8 mouse cellular contexts compared by ENCODE assay signal in the genomic region with DNA sequence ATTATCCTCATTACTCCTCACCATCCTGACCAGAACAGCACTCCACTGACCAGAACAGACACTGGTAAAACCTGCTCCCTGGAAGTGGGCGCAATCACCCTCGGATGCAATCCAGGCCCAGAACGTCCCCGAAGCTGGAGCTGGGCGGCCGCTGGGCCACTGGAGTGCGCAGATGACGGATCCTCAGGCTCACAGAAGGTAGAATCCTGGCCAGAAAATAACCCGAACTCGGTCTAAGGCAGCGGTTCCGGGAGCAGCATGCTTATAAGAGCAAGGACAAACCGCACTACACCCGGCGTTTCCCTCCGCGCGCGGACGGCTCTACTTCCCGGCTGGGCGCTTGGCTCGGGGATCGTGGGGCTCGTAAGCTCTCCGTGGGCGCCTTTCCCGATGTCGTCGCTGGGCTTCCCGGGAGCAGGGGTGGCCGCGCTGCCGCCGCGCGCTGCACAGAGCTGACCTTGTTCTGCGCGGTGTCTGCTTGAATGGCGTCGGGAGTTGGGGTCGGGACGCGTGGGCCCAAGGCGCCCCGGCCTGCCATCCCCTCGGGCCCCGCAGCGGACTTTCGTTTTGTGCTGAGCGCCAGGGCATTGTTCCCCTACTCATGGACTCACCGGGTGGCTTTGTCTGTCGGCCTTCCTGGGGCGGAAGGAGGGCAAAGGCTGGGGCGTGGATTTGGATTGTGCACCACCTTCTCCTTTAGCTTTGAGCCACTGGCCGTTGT.
DNase-seq lines count a peak whose midpoint lies in the region; ATAC-seq and TF ChIP-seq lines count a peak whose summit lies in the region.

No protein-coding gene starts in this region.

- no peaks in the 10 kb centered on the region for H3K9me3 ChIP-seq in heart, embryonic 11.5 days (replicated peaks; ENCODE audit: control insufficient read depth, low read length)
- peaks cover 5% of the 10 kb centered on the region for H3K9me3 ChIP-seq in kidney, embryonic 16.5 days (ENCODE audit: low read length)

- TF ChIP-seq CTCF in bone marrow macrophage, adult 2 months (IDR thresholded peaks at IDR 0.05; ENCODE audit: low read depth, low read length) = no peak

- H3K9ac ChIP-seq in heart, embryonic 11.5 days (ENCODE audit: low read depth, low read length) = peak overlapping the region; percentile 96
- H3K9ac ChIP-seq in kidney, embryonic 16.5 days (replicated peaks; ENCODE audit: low read length) = peak overlapping the region; percentile 98

- peak; percentile 78 for ATAC-seq in erythroblast, adult 5-6 weeks (replicated peaks; ENCODE audit: low FRiP score, poor library complexity, severe bottlenecking)
- peak; percentile 76 for ATAC-seq in heart, embryonic 11.5 days (replicated peaks; ENCODE audit: insufficient number of reproducible peaks, low FRiP score, low TSS enrichment)
- peak; percentile 90 for ATAC-seq in kidney, embryonic 16.5 days (ENCODE audit: low FRiP score, low TSS enrichment)

- H3K4me2 ChIP-seq in heart, embryonic 11.5 days = peak overlapping the region; percentile 77
- peak overlapping the region; percentile 71 for H3K4me2 ChIP-seq in kidney, embryonic 16.5 days (replicated peaks; ENCODE audit: low read depth, low read length)

- peak; percentile 78; the same call in 1 of the 2 replicates for TF ChIP-seq POLR2A in bone marrow macrophage, adult 2 months (IDR thresholded peaks at IDR 0.05; ENCODE audit: borderline replicate concordance, low read depth, low read length)

- H3K36me3 ChIP-seq in heart, embryonic 11.5 days (ENCODE audit: control insufficient read depth, insufficient read depth, low read length) = no peaks in the 10 kb centered on the region
- no peaks in the 10 kb centered on the region for H3K36me3 ChIP-seq in kidney, embryonic 16.5 days (ENCODE audit: insufficient read depth, low read length)

- H3K27ac ChIP-seq in bone marrow macrophage, adult 2 months (ENCODE audit: insufficient read depth, low read depth, low read length) = peak overlapping the region; percentile 84
- H3K27ac ChIP-seq in heart, embryonic 11.5 days (ENCODE audit: low read depth, low read length) = peak overlapping the region; percentile 91
- peak overlapping the region; percentile 98 for H3K27ac ChIP-seq in kidney, embryonic 16.5 days (ENCODE audit: low read length)

- H3K4me3 ChIP-seq in bone marrow macrophage, adult 2 months (ENCODE audit: insufficient read depth, low read length) = peak overlapping the region; percentile 89
- H3K4me3 ChIP-seq in heart, embryonic 11.5 days (ENCODE audit: low read depth, low read length) = peak overlapping the region; percentile 59
- H3K4me3 ChIP-seq in kidney, embryonic 16.5 days (ENCODE audit: low read length) = peak overlapping the region; percentile 79

- under 1% methylated on average over 55 of the region's 56 CpGs for WGBS in heart, embryonic 11.5 days (ENCODE audit: insufficient replicate concordance)
- under 1% methylated on average over 56 of the region's 56 CpGs for WGBS in kidney, embryonic 16.5 days

- DNase-seq in B cell, adult 2 months = peak; percentile 70 to 73
- DNase-seq in liver = peak; percentile 69
- DNase-seq in monocyte, adult 2 months (ENCODE audit: low read depth in 1 of 2, low spot score in 2 of 2) = peak; percentile 26 to 51
- peak; percentile 41 to 58 for DNase-seq in spleen, postnatal 14 days (ENCODE audit: low spot score in 2 of 2)

- peaks cover 11% of the 10 kb centered on the region for H3K4me1 ChIP-seq in bone marrow macrophage, adult 2 months (ENCODE audit: control insufficient read depth, insufficient read depth, low read length)
- H3K4me1 ChIP-seq in heart, embryonic 11.5 days (ENCODE audit: control insufficient read depth, insufficient read depth, low read length) = peaks cover 5% of the 10 kb centered on the region; the same call in 1 of the 2 replicates
- peaks cover 12% of the 10 kb centered on the region for H3K4me1 ChIP-seq in kidney, embryonic 16.5 days (ENCODE audit: insufficient read depth, low read length)

- no peaks in the 10 kb centered on the region for H3K27me3 ChIP-seq in heart, embryonic 11.5 days (ENCODE audit: control insufficient read depth, insufficient read depth, low read length)
- no peaks in the 10 kb centered on the region for H3K27me3 ChIP-seq in kidney, embryonic 16.5 days (ENCODE audit: insufficient read depth, low read length)

Comparison
In these comparisons a context has a peak if more than half of its experiments do, and no peak if none do; other contexts are left out.
1. Peak in every context shown above with its lines: DNase-seq, ATAC-seq, H3K4me3 ChIP-seq and H3K27ac ChIP-seq.